ENCODE assay signal across 13 mouse cellular contexts in the genomic region with DNA sequence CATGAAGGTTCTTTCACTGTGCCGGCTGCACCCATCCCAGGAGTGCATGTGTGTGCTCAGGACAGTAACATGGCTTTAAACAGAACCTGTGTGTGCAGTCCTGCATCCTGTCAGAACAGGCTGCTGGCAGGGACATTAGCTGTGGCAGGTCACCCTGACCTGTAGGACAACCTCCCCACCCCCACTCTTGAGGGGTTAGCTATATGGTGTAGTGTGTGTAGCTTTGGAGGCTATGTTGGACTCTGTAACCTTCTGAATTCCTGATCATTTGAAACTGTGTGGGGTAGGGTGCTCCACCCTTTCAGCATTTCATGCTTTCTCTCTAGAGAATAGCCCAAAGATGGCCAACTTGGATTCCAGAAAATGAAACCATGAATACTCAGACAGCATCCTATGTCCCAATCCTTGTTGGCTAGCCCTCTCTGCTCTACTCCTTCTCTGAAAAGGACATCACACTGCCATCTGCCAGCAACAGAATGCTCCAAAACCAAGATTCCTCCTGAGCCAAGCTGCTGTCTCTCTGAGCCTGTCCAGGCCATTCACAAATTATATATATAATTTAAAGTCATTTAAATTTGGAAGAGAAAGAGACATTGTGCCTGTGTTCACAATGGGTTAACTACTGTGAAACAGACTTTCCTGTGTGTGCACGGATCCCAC. TPM values are rescaled to one million over a fixed set of nuclear protein-coding genes. Genes with fewer than 3 reads are reported as not detected.
DNase-seq lines count a peak whose midpoint lies in the region; ATAC-seq lines count a peak whose summit lies in the region.
"Had no signal": no experiment of that assay in that cellular context is flagged by ENCODE, and none has a peak within 500 bp of the region (broad histone marks: within the 10 kb centered on the region; RNA-seq: fewer than 3 reads in every experiment).

No protein-coding gene starts in this region.

- no peaks in the 10 kb centered on the region for H3K36me3 ChIP-seq in heart, embryonic 12.5 days
- H3K36me3 ChIP-seq in liver, embryonic 12.5 days, result no peaks in the 10 kb centered on the region
- no peaks in the 10 kb centered on the region for H3K36me3 ChIP-seq in liver, embryonic 11.5 days (ENCODE audit: control insufficient read depth, insufficient read depth, low read length)
- no peaks in the 10 kb centered on the region for H3K36me3 ChIP-seq in stomach, embryonic 15.5 days
- H3K36me3 ChIP-seq: embryonic facial prominence, embryonic 15.5 days had no signal

- WGBS in heart, embryonic 12.5 days, result 74% methylated on average over 2 of the region's 2 CpGs
- WGBS in liver, embryonic 12.5 days (ENCODE audit: insufficient replicate concordance), result 73% methylated on average over 2 of the region's 2 CpGs
- WGBS in liver, embryonic 11.5 days, result 75% methylated on average over 2 of the region's 2 CpGs
- WGBS in stomach, embryonic 15.5 days, result 64% methylated on average over 2 of the region's 2 CpGs

- H3K9ac ChIP-seq in heart, embryonic 12.5 days, result no peak overlapping the region
- no peak overlapping the region for H3K9ac ChIP-seq in liver, embryonic 12.5 days
- H3K9ac ChIP-seq in liver, embryonic 11.5 days (ENCODE audit: low read depth, low read length), result no peak overlapping the region
- H3K9ac ChIP-seq in stomach, embryonic 15.5 days, result no peak overlapping the region
- H3K9ac ChIP-seq: embryonic facial prominence, embryonic 15.5 days had no signal

- H3K4me1 ChIP-seq in heart, embryonic 12.5 days (replicated peaks), result peaks cover 24% of the 10 kb centered on the region
- peaks cover 8% of the 10 kb centered on the region; the same call in 1 of the 2 replicates for H3K4me1 ChIP-seq in liver, embryonic 12.5 days
- H3K4me1 ChIP-seq in liver, embryonic 11.5 days (replicated peaks; ENCODE audit: control insufficient read depth, insufficient read depth, low read length), result peaks cover 2% of the 10 kb centered on the region; the same call in 1 of the 2 replicates
- peaks cover 23% of the 10 kb centered on the region for H3K4me1 ChIP-seq in stomach, embryonic 15.5 days

- H3K4me3 ChIP-seq in heart, embryonic 12.5 days, result no peak overlapping the region
- H3K4me3 ChIP-seq in liver, embryonic 12.5 days, result no peak overlapping the region
- no peak overlapping the region for H3K4me3 ChIP-seq in liver, embryonic 11.5 days (ENCODE audit: low read depth, low read length)
- H3K4me3 ChIP-seq in stomach, embryonic 15.5 days (replicated peaks), result no peak overlapping the region
- H3K4me3 ChIP-seq: embryonic facial prominence, embryonic 15.5 days had no signal

- no peaks in the 10 kb centered on the region for H3K27me3 ChIP-seq in heart, embryonic 12.5 days (replicated peaks)
- no peaks in the 10 kb centered on the region for H3K27me3 ChIP-seq in liver, embryonic 12.5 days (replicated peaks)
- H3K27me3 ChIP-seq in liver, embryonic 11.5 days (replicated peaks; ENCODE audit: control insufficient read depth, insufficient read depth, low read length), result no peaks in the 10 kb centered on the region
- no peaks in the 10 kb centered on the region for H3K27me3 ChIP-seq in stomach, embryonic 15.5 days (replicated peaks)
- H3K27me3 ChIP-seq: embryonic facial prominence, embryonic 15.5 days had no signal

- no peak overlapping the region for H3K4me2 ChIP-seq in heart, embryonic 12.5 days
- H3K4me2 ChIP-seq in liver, embryonic 12.5 days, result no peak overlapping the region
- H3K4me2 ChIP-seq in liver, embryonic 11.5 days, result no peak overlapping the region
- H3K4me2 ChIP-seq in stomach, embryonic 15.5 days, result no peak overlapping the region
- H3K4me2 ChIP-seq: embryonic facial prominence, embryonic 15.5 days had no signal

- H3K27ac ChIP-seq in heart, embryonic 12.5 days (ENCODE audit: poor library complexity, severe bottlenecking), result 0 out of 2 replicates have a peak overlapping the region, but pooled peaks have one; percentile 9
- H3K27ac ChIP-seq in liver, embryonic 12.5 days, result no peak overlapping the region
- no peak overlapping the region for H3K27ac ChIP-seq in liver, embryonic 11.5 days (ENCODE audit: low read depth, low read length)
- peak overlapping the region; percentile 57; the same call in 1 of the 2 replicates for H3K27ac ChIP-seq in stomach, embryonic 15.5 days
- H3K27ac ChIP-seq: kidney, postnatal 0 days had no signal

- no peak for ATAC-seq in heart, embryonic 12.5 days (ENCODE audit: insufficient number of reproducible peaks, low FRiP score)
- ATAC-seq in liver, embryonic 12.5 days, result peak; percentile 36; the same call in 1 of the 2 replicates
- ATAC-seq in liver, embryonic 11.5 days (replicated peaks; ENCODE audit: low FRiP score), result no peak
- no peak for ATAC-seq in stomach, embryonic 15.5 days (ENCODE audit: insufficient read depth, low FRiP score, low read depth)
- no peak for ATAC-seq in inflammation-experienced regulatory T-cells, adult 6 months

- no peaks in the 10 kb centered on the region for H3K9me3 ChIP-seq in heart, embryonic 12.5 days (replicated peaks)
- H3K9me3 ChIP-seq in liver, embryonic 12.5 days (replicated peaks), result no peaks in the 10 kb centered on the region
- no peaks in the 10 kb centered on the region for H3K9me3 ChIP-seq in liver, embryonic 11.5 days (ENCODE audit: control insufficient read depth, low read length)
- no peaks in the 10 kb centered on the region for H3K9me3 ChIP-seq in stomach, embryonic 15.5 days
- H3K9me3 ChIP-seq: embryonic facial prominence, embryonic 15.5 days had no signal

- no peak for DNase-seq in heart, postnatal 4 days
- DNase-seq in liver, embryonic 11.5 days (ENCODE audit: low spot score), result no peak
- DNase-seq in cerebellum, adult 18-20 months, result peak; percentile 71 to 82
- DNase-seq in urinary bladder, postnatal 25 days (ENCODE audit: low spot score), result no peak
- DNase-seq: midbrain, embryonic 14.5 days; right cerebral cortex, postnatal 25 days had no signal

RNA-seq across cellular contexts. Expression of gene Fam178b, which starts 47.0 kb away (rescaled TPM):
- 2.8 and 3.0 TPM in 2 replicates for polyA plus RNA-seq in heart, embryonic 12.5 days (2016; fragmentation: Nextera tagmentation; extraction: Ambion mirVana)
- total RNA-seq in heart, postnatal 4 days (2021), result under 1 TPM; 0.54 to 0.79 TPM
- polyA plus RNA-seq in liver, embryonic 12.5 days (2016; fragmentation: Nextera tagmentation; extraction: Ambion mirVana), result 0.20 TPM in 1 of 2 replicates, not detected in the other
- 0.22 and 0.30 TPM in 2 replicates for polyA plus RNA-seq in liver, embryonic 11.5 days (2014; fragmentation: Nextera tagmentation; extraction: Ambion mirVana)
- 0.68 and 0.96 TPM in 2 replicates for polyA plus RNA-seq in stomach, embryonic 15.5 days (2015; fragmentation: Nextera tagmentation; extraction: Ambion mirVana)
- polyA plus RNA-seq in inflammation-experienced regulatory T-cells, adult 6 months (2017; shearing (Covaris generic)), result under 1 TPM in 1 of 3 experiments, not detected in 2; 0.40 TPM
- total RNA-seq: hematopoietic stem cell, adult 5-6 weeks had no signal

RNA-seq across cellular contexts. Expression of gene Cox5b, which starts 55.3 kb away (rescaled TPM):
- polyA plus RNA-seq in heart, embryonic 12.5 days (2016; fragmentation: Nextera tagmentation; extraction: Ambion mirVana), result 1,063 and 1,083 TPM in 2 replicates
- total RNA-seq in heart, postnatal 4 days (2021), result 1,000 to 10,000 TPM; 1,651 to 1,714 TPM
- 527 and 538 TPM in 2 replicates for polyA plus RNA-seq in liver, embryonic 12.5 days (2016; fragmentation: Nextera tagmentation; extraction: Ambion mirVana)
- polyA plus RNA-seq in liver, embryonic 11.5 days (2014; fragmentation: Nextera tagmentation; extraction: Ambion mirVana), result 752 and 790 TPM in 2 replicates
- 638 and 681 TPM in 2 replicates for polyA plus RNA-seq in stomach, embryonic 15.5 days (2015; fragmentation: Nextera tagmentation; extraction: Ambion mirVana)
- polyA plus RNA-seq in inflammation-experienced regulatory T-cells, adult 6 months (2017; shearing (Covaris generic)), result 100 to 1,000 TPM; 273 to 480 (median 293) TPM

Comparison
In these comparisons a context has a peak if more than half of its experiments do, and no peak if none do; other contexts are left out.
1. H3K27ac ChIP-seq: peak in heart, embryonic 12.5 days (single experiment) and stomach, embryonic 15.5 days (single experiment); none in liver, embryonic 12.5 days (single experiment) and liver, embryonic 11.5 days (single experiment).
2. DNase-seq: peak in cerebellum, adult 18-20 months (2 of 2); none in heart, postnatal 4 days (single experiment), liver, embryonic 11.5 days (single experiment) and urinary bladder, postnatal 25 days (single experiment).